Mouse (Mus musculus) lung, postnatal 25 days (tissue): Measurements from ENCODE around the gene Bahcc1.
A peak's percentile ranks its signal among the peaks of the same experiment; 100 is the strongest.

ENCODE experiments used
- DNase-seq: peaks from one replicate; pipeline ENCODE4 v3.0.0; 2022; ENCODE audit warnings: low spot score

The Bahcc1 gene

GRCm38 (mm10) chr11:120232230-120233097 lies at the start of gene Bahcc1:
TSS of gene Bahcc1 (plus strand) at chr11:120232947.
- DNase-seq, result peak; percentile 100

- DNase-seq, result no peak
These were observed 49.6 kb upstream of the Bahcc1 start for GRCm38 (mm10) chr11:120183180-120183579.

- DNase-seq, result no peak
These were observed 49.0 kb upstream of the Bahcc1 start for GRCm38 (mm10) chr11:120183708-120184107.

- no peak for DNase-seq
These were observed 48.1 kb upstream of the Bahcc1 start for GRCm38 (mm10) chr11:120184371-120185315.

- DNase-seq, result no peak
These were observed 47.2 kb upstream of the Bahcc1 start for GRCm38 (mm10) chr11:120185316-120186141.

- no peak for DNase-seq
These were observed 46.5 kb upstream of the Bahcc1 start for GRCm38 (mm10) chr11:120186145-120186740.

- no peak for DNase-seq
These were observed 45.9 kb upstream of the Bahcc1 start for GRCm38 (mm10) chr11:120186821-120187235.

- DNase-seq, result no peak
These were observed 45.3 kb upstream of the Bahcc1 start for GRCm38 (mm10) chr11:120187236-120188101.

- no peak for DNase-seq
These were observed 44.7 kb upstream of the Bahcc1 start for GRCm38 (mm10) chr11:120188102-120188480.

GRCm38 (mm10) chr11:120188481-120189441 lies 44.0 kb upstream of the Bahcc1 start:
- DNase-seq, result peak; percentile 57

GRCm38 (mm10) chr11:120189459-120190312 lies 43.1 kb upstream of the Bahcc1 start:
- DNase-seq, result peak; percentile 99

- DNase-seq, result no peak
These were observed 42.0 kb upstream of the Bahcc1 start for GRCm38 (mm10) chr11:120190526-120191412.

GRCm38 (mm10) chr11:120198831-120199230 lies 33.9 kb upstream of the Bahcc1 start:
- no peak for DNase-seq

- DNase-seq, result no peak
These were observed 33.0 kb upstream of the Bahcc1 start for GRCm38 (mm10) chr11:120199766-120200165.

GRCm38 (mm10) chr11:120200621-120201020 lies 32.1 kb upstream of the Bahcc1 start:
- DNase-seq, result no peak

- DNase-seq, result no peak
These were observed 28.5 kb upstream of the Bahcc1 start for GRCm38 (mm10) chr11:120204200-120204599.

- DNase-seq, result no peak
These were observed 26.6 kb upstream of the Bahcc1 start for GRCm38 (mm10) chr11:120206069-120206668.
